Mouse (Mus musculus) WW6 (cell line): ENCODE results near the gene H2-DMb1.

Source experiments
- DNase-seq: peaks from one replicate; pipeline ENCODE4 v3.0.0-alpha.2; 2013; ENCODE audit warnings: low read depth, low spot score

H2-DMb1 gene

DNA sequence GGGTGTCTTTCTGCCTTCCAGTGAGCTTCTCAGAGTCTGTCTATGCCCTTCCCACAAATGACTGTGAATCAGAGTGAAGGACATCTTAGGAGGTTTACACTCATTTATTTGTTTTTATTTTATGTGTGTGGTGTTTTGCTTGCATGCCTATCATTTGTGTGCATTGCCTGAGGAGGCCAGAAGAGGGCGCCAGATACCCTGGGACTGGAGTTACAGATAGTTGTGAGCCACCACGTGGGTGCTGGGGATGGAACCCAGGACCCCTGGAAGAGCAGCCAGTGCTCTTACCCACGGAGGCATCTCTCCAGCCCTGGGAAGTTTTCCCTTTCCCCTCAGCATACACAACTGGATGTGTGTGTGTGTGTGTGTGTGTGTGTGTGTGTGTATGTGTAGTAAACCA lies 56.8 kb downstream of the H2-DMb1 start:
- no peak for DNase-seq
